In the genomic region with DNA sequence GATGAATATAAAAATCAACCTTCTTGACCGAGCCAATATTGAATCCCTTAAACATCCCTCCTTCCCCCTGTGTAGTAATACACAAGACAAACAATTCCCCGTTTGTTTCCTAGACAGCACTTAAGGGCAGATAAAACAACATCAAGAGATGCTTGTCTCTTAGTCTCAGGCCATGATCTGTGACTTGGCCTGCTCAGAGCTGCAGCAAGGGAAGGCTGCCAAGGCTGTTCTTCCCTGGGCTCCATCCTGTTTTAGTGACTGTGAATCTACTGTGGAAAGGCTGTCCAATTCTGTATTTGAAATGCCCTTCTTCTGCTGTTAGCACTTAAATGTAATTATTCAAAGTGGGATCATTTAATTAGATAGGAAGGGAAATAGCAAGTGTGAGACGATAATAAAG, we compare ENCODE assay signal across 25 mouse cellular contexts.
DNase-seq lines count a peak whose midpoint lies in the region; ATAC-seq and TF ChIP-seq lines count a peak whose summit lies in the region.
"Had no signal": no experiment of that assay in that cellular context is flagged by ENCODE, and none has a peak within 500 bp of the region (broad histone marks: within the 10 kb centered on the region; RNA-seq: fewer than 3 reads in every experiment).

No protein-coding gene starts in this region.

- no peaks in the 10 kb centered on the region for H3K27me3 ChIP-seq in hindbrain, embryonic 15.5 days
- H3K27me3 ChIP-seq in hindbrain, embryonic 10.5 days (ENCODE audit: insufficient read depth, poor library complexity, severe bottlenecking), result peaks cover 18% of the 10 kb centered on the region
- H3K27me3 ChIP-seq in hindbrain, postnatal 0 days (ENCODE audit: insufficient read depth, low read length), result no peaks in the 10 kb centered on the region

- peaks cover 46% of the 10 kb centered on the region for H3K4me1 ChIP-seq in hindbrain, embryonic 15.5 days (replicated peaks)
- peaks cover 32% of the 10 kb centered on the region for H3K4me1 ChIP-seq in hindbrain, embryonic 10.5 days (replicated peaks)
- no peaks in the 10 kb centered on the region; the same call in 1 of the 2 replicates for H3K4me1 ChIP-seq in hindbrain, postnatal 0 days (ENCODE audit: insufficient read depth, low read length)
- H3K4me1 ChIP-seq: lung, embryonic 15.5 days had no signal

- H3K4me2 ChIP-seq in hindbrain, embryonic 15.5 days, result no peak overlapping the region
- H3K4me2 ChIP-seq in hindbrain, postnatal 0 days (ENCODE audit: low read depth, low read length), result no peak overlapping the region
- H3K4me2 ChIP-seq: intestine, embryonic 15.5 days; kidney, embryonic 15.5 days; limb, embryonic 13.5 days; lung, embryonic 15.5 days; midbrain, embryonic 12.5 days had no signal

- WGBS in hindbrain, embryonic 15.5 days, result 63% methylated on average over 3 of the region's 3 CpGs
- 78% methylated on average over 3 of the region's 3 CpGs for WGBS in hindbrain, embryonic 10.5 days
- WGBS in hindbrain, postnatal 0 days, result 53% methylated on average over 3 of the region's 3 CpGs

- H3K36me3 ChIP-seq in hindbrain, embryonic 15.5 days, result no peaks in the 10 kb centered on the region
- no peaks in the 10 kb centered on the region for H3K36me3 ChIP-seq in hindbrain, embryonic 10.5 days
- H3K36me3 ChIP-seq in hindbrain, postnatal 0 days (ENCODE audit: insufficient read depth, low read length), result no peaks in the 10 kb centered on the region
- H3K36me3 ChIP-seq: intestine, embryonic 15.5 days; kidney, embryonic 15.5 days; limb, embryonic 13.5 days; lung, embryonic 15.5 days; midbrain, embryonic 12.5 days had no signal

- peak; percentile 24 for DNase-seq in adrenal gland, postnatal 25 days
- DNase-seq in adrenal gland, adult 18-20 months (ENCODE audit: low spot score in 2 of 2), result no peak
- no peak for DNase-seq in hindbrain, embryonic 10.5 days (ENCODE audit: low spot score)
- peak; percentile 81 for DNase-seq in cerebellum, adult 9-10 months
- DNase-seq in hindbrain, postnatal 0 days (ENCODE audit: low spot score), result no peak
- DNase-seq in thymus, postnatal 25 days, result no peak
- DNase-seq: gastrocnemius, postnatal 10 days; heart, adult 2 months; heart, postnatal 36 days; kidney, postnatal 4 days; layer of hippocampus, adult 9-11 months; retina, postnatal 1 day; right cerebral cortex, postnatal 4 days had no signal

- H3K9me3 ChIP-seq in hindbrain, embryonic 15.5 days, result no peaks in the 10 kb centered on the region
- no peaks in the 10 kb centered on the region for H3K9me3 ChIP-seq in hindbrain, embryonic 10.5 days
- H3K9me3 ChIP-seq in hindbrain, postnatal 0 days (ENCODE audit: low read length), result no peaks in the 10 kb centered on the region
- H3K9me3 ChIP-seq: G1E; intestine, embryonic 15.5 days; kidney, embryonic 15.5 days; limb, embryonic 13.5 days; lung, embryonic 15.5 days; midbrain, embryonic 12.5 days had no signal

- H3K27ac ChIP-seq in hindbrain, embryonic 15.5 days (replicated peaks), result peak overlapping the region; percentile 36
- no peak overlapping the region; the same call in 1 of the 2 replicates for H3K27ac ChIP-seq in hindbrain, embryonic 10.5 days
- peak overlapping the region; percentile 17; the same call in 1 of the 2 replicates for H3K27ac ChIP-seq in hindbrain, postnatal 0 days
- H3K27ac ChIP-seq: heart, adult 2 months; intestine, embryonic 15.5 days; kidney, embryonic 15.5 days; limb, embryonic 13.5 days; liver, embryonic 14.5 days; lung, embryonic 15.5 days; macrophage; midbrain, embryonic 12.5 days had no signal

- H3K4me3 ChIP-seq in hindbrain, embryonic 15.5 days, result no peak overlapping the region
- H3K4me3 ChIP-seq in hindbrain, embryonic 10.5 days, result no peak overlapping the region
- H3K4me3 ChIP-seq in hindbrain, postnatal 0 days (ENCODE audit: low read length), result no peak overlapping the region
- H3K4me3 ChIP-seq: heart, adult 2 months; intestine, embryonic 15.5 days; kidney, embryonic 15.5 days; limb, embryonic 13.5 days; lung, embryonic 15.5 days; midbrain, embryonic 12.5 days had no signal

- ATAC-seq in hindbrain, embryonic 15.5 days (ENCODE audit: low FRiP score, low read depth), result no peak
- ATAC-seq in hindbrain, postnatal 0 days, result no peak
- no peak for ATAC-seq in monocyte, adult 5-6 weeks (replicated peaks; ENCODE audit: insufficient number of reproducible peaks, low FRiP score, low TSS enrichment, poor library complexity, severe bottlenecking)
- ATAC-seq: activated CD4-positive, CD25-positive, alpha-beta regulatory T cell, adult 4 months; forebrain, embryonic 14.5 days; intestine, embryonic 15.5 days had no signal

- no peak overlapping the region for H3K9ac ChIP-seq in hindbrain, embryonic 15.5 days
- no peak overlapping the region for H3K9ac ChIP-seq in hindbrain, postnatal 0 days (replicated peaks; ENCODE audit: low read length)
- H3K9ac ChIP-seq: intestine, embryonic 15.5 days; kidney, embryonic 15.5 days; limb, embryonic 13.5 days; liver, embryonic 14.5 days; lung, embryonic 15.5 days; midbrain, embryonic 12.5 days had no signal

- TF ChIP-seq CTCF in hindbrain, postnatal 0 days (IDR thresholded peaks at IDR 0.05; ENCODE audit: low read depth), result no peak

Comparison
In these comparisons a context has a peak if more than half of its experiments do, and no peak if none do; other contexts are left out.
1. DNase-seq: peak in adrenal gland, postnatal 25 days (single experiment) and cerebellum, adult 9-10 months (single experiment); none in adrenal gland, adult 18-20 months (0 of 2), hindbrain, embryonic 10.5 days (single experiment), hindbrain, postnatal 0 days (single experiment) and thymus, postnatal 25 days (single experiment).